Mouse (Mus musculus) right cerebral cortex, postnatal 10 days (tissue): ENCODE results near the gene A930004D18Rik.

ENCODE experiments used
- DNase-seq, 2 experiments: peaks; one replicate each; pipeline ENCODE4 v3.0.0; 2021; ENCODE audit warnings: low spot score in 2 of 2

The A930004D18Rik gene

GRCm38 (mm10) chr2:18037491-18037890 lies at the start of gene A930004D18Rik:
Gene A930004D18Rik, minus strand, starts transcription at chr2:18037737.
- no peak for DNase-seq

GRCm38 (mm10) chr2:18080182-18080860 lies 42.8 kb upstream of the A930004D18Rik start:
- no peak for DNase-seq

DNA sequence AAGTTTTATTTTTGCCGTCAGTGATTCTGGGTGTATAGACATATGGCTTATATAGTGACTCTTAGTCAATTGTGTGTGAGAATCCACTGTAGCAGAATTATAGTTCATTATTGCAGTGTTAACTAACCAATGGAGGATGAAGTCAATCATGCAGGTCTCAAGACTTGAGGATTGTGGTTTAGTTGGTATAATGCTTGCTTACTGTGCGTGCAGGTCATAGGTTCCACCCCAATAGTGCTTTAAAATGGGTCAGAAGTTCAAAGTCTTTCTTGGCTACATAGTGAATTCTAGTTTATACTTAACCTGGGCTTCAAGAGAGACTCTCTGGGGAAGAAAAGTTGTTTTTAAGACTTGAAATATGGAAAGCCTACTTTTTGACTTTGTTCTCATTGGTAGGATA lies 34.4 kb upstream of the A930004D18Rik start:
- DNase-seq = no peak

DNA sequence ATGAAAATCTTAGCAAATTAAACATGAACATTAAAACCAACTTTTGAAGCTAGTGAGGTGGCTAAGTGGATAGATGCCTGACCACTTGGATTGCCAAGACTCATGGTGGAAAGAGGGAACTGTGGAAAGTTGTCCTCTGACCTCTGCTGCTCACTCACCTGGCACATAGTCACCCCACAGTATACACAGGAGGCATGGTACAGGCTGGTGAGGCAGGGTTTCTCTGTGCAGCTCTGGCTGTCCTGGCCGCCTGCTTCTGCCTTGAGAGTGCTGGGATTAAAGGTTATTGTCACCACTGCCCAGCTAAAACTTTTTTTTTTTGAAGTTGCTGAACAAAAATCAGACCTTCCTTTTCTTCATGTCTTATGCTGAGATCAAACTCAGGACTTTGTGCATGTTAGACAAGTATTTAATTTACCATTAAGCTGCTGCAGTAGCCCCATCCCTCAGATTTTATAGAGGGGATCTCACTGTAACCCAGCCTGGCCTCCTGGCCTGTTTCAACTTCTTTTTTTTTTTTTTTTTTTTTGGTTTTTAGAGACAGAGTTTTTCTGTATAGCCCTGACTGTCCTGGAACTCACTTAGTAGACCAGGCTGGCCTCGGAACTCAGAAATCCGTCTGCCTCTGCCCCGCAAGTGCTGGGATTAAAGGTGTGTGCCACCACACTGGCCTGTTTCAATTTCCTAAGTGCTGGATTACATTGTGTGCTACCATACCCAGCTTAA lies 30.7 kb upstream of the A930004D18Rik start:
- DNase-seq = no peak

- DNase-seq = no peak
These were observed 28.9 kb upstream of the A930004D18Rik start for GRCm38 (mm10) chr2:18066436-18066835.

GRCm38 (mm10) chr2:18065708-18066030 lies 28.1 kb upstream of the A930004D18Rik start:
- no peak for DNase-seq

DNA sequence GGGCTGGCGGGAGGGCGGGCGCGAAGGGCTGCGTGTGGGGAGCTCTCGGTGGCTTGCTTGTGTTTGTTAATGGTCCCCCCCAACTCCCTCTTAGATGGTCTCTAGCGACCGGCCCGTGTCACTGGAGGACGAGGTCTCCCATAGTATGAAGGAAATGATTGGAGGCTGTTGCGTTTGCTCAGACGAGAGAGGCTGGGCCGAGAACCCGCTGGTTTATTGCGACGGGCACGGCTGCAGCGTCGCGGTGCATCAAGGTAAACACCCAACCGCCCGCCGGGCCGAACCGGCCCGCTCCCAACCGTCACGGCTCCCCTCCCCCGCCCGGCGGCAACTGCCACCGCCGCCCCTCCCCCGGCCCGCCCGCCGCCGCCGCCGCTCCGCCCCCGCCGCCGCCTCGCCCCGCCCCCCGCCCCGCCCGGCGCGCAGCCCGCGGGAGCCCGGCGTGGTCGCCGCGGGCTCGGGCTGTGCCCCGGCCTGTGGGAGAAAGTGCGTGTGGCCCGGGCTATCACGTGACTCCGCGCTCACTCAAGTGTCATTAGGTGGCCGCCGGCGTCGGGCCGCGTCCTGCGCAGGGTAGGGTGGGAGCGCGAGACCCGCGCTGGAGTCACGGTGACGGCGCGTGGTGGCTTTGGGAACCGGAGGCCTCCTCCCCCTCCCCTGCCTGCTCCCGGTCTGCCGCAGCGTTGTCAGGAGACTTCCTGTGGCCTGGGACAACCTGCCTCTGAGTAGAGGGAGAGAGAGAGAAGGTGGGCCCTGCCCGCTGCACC lies 27.6 kb upstream of the A930004D18Rik start:
- DNase-seq = peak; percentile 82 to 83

DNA sequence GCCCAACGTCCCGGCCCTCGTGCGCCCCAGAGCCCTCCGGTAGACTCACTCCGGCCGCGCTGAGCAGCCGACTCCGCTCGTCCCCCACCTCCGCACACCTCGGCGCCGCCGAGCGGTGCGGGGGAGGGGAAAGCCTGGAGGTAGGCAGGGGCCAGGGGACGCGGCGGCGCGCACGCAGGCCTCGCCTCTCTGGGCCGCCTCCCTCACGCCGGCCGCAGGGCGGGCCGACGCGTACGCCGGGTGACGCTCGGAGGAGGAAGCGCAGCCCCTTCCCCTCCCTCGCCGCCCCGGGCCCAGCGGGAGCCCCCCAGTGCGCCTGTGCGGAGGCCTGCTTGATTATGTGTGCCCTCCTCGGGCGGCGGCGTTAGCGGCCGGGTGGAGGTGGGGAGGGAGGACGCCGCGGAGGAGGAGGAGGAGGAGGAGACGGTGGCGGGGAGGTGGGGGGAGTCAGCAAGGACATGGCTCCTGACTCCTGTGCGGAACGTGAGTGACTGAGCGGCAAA lies 26.9 kb upstream of the A930004D18Rik start:
- peak; percentile 96 for DNase-seq

- peak; percentile 73 to 82 for DNase-seq
These were observed 26.3 kb upstream of the A930004D18Rik start for GRCm38 (mm10) chr2:18063763-18064251.

DNA sequence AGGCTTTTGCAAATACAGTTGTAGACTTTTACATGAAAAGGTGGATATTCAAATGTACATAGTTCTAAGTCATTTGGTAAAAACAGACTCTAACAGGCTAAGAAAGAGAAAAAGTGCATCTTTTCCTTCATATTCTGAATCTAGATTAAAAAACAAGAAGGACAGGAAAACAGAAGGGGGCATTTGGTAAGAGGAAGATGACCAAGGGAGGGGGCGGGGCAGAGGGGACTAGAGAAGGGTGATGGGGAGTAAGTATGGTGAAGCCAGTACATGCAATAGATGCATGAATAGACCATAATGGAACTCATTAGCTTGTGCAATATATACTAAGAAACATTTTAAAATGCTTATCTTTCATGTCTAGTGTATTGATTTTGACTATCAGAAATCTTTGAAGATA lies 22.9 kb upstream of the A930004D18Rik start:
- DNase-seq = no peak

DNA sequence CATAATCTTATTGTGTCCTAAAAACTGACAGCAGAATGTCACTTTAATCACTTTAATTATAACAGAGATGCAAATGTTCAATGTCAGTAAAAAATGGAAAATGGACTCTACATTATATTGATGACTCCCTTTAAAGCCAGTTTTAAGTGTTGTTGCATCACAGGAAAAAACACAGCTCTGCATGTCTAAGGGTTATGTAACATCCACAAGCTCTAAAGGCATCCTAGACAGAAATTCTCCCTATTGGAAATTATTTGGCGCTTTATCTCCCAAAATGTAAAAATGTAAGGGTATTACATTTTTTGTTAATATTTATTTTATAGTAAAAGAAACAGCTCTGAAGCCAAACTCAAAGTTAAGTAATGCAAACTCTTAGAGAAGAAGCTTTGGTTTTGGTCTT lies 22.4 kb upstream of the A930004D18Rik start:
- DNase-seq = no peak

- no peak for DNase-seq
These were observed 21.5 kb upstream of the A930004D18Rik start for GRCm38 (mm10) chr2:18059063-18059462.

DNA sequence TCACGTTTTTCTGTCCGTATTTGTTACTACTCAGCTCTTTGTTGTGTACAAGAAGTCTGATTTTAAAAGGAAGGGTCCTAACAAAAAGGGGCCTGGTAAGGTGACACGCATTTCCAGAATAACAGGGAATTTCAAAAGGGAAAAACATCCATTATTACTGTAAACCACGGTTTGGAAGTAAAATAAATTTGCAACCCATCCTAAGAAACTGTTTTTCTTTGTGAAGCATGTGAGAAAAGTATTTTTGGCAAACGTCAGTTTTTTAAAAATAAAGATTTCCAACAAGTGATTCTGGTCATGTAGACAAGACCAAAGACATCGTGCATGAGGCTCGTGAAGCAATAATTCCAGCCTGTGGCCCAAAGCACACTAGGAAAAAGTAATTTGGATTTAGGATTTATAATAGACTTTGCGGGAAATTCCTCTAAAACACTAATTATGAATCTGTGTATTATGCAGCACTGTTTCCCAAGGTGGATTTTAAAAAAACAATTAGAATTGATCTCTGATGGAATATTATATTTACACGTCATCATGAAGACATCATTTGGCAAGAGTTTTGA lies 20.7 kb upstream of the A930004D18Rik start:
- DNase-seq = no peak

DNA sequence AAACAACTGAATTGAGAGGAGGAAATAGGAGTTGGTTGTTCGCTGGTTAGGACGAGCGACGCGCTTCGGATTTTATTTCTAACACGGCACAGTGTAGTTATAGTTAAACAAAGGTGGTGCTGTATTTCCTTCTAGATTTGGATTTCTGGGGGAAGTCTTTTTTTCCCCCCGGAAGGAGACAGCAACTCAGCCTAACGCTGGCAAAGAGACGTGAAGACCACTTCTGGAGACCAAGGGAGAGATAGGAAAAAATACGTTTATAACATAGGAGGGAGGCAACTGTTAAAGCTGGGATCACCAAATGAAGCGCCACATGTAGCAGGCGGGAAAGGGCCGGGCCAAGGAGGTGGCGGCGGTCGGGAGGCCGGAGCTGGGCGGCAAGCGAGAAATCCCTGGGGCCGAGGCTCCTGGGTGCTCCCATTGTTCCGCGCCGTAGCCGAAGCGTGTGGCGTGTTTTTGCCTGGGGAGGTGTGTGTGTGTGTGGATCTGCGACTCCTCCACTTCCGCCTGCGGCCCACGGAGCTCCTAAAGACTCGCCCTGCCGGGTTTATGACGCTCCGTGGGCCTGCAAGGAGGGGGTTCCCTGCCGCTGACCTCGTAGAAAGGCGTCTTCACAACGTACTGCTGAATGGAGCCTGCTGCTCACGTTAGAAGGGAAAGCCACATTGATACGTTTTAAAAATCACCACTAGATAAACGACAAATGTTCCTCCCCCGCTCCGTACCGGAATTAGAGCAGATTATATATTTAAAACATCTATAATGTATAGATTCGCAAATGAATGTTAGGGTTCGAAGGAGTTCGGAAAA lies 20.0 kb upstream of the A930004D18Rik start:
- DNase-seq = peak; percentile 65 to 73

GRCm38 (mm10) chr2:18056786-18057255 lies 19.3 kb upstream of the A930004D18Rik start:
- peak; percentile 92 to 93 for DNase-seq

DNA sequence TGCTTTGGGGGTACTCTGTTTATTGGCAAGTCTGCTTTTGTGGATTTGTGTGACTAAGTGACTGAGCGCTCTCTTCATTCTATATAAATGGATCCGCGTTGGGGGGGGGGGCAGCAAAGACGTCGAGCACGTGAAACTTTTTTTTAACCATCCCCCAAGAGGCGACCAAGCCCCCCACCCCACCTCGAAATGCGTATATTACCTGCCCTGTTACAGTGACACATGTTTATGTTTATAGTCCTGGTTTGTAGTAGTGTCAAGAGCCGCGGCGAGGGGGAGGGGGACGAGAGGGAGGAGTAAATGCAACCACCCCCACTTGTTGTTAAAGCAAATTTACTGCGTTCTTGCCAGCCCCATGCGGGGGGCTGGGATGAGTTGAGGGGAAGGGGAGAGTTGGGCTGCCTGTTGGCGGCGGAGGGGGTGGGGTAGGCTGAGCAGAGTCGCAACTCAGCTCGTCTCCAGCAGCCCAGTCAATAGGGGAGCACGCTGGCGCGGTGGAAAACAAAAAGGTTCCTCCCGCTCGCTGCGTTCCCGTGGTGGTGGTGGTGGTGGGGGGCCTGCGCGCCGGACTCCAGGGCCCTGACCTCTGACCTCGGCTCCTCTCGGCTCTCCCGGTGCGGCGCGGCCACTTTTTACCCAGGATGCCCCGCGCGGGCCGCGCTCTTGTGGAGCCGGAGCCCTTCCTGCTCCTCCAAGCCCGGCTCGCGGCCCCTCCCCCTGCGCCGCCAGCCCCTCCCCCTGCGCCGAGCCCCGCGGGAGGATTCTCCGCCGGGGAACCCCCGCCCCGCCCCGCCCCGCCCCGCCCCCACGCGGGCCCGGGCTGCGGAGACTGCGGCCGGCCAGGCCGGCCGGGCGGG lies 18.6 kb upstream of the A930004D18Rik start:
- DNase-seq = peak; percentile 93

- DNase-seq = no peak
These were observed 17.7 kb upstream of the A930004D18Rik start, which contains the start of gene Mllt10 for GRCm38 (mm10) chr2:18055016-18055928. Gene Mllt10, plus strand, starts transcription at chr2:18055237.

DNA sequence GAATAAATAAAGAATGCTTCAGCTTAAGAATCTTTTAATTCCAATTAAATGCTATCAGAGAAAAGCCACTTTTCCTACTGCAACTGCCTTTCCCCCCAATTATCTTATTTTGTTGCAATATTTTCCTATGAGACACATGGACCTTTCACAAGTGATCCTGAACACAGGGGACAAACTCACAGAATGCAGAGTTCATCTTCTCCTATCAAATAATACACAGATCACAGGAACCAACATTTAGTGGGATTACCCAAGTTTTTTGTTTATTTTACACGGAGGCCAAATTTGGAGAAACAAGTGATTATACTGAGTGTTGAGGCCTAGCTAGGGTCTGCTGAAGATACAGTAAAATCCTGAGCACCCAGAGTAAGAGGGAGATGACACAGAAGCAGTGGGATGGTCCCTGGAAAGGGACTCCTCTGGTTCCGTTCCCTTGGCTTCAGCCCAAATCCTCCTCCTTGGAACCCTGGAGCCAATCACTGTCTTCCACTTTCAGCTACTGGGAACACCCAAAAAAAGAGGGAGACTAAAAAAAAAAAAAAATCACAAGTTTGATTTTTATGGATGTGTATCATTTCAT lies 16.5 kb upstream of the A930004D18Rik start:
- no peak for DNase-seq
